Mouse (Mus musculus) heart, postnatal 25 days (tissue): ENCODE data around the gene Baiap2l1. TPM values are rescaled to one million over a fixed set of nuclear protein-coding genes. Genes with fewer than 3 reads are reported as not detected.

Experiments used
- DNase-seq: peaks from one replicate; pipeline ENCODE4 v3.0.0; 2022; ENCODE audit warnings: low spot score
- intact Hi-C: fragments of 180-260 bp; cut with DNase I; formaldehyde crosslinking; loops from one replicate; pipeline ENCODE4 v1.15.1; 2025
- total RNA-seq, 2 experiments: library from RNA; stranded (reverse); gene quantifications; 2 replicates each; pipeline ENCODE4 v1.2.3; 2021

Gene Baiap2l1
- total RNA-seq, 2 experiments from 2014 or later = 5.6 to 5.7 TPM

GRCm38 (mm10) chr5:144246669-144247068, 111.2 kb downstream of the Baiap2l1 start:
- DNase-seq = no peak
- intact Hi-C loops = no loop called here

- no peak for DNase-seq
- intact Hi-C loops = no loop called here
These were observed 112.3 kb downstream of the Baiap2l1 start for GRCm38 (mm10) chr5:144245592-144245991.

GRCm38 (mm10) chr5:144243901-144244487, 113.9 kb downstream of the Baiap2l1 start, which contains the start of gene Bri3:
TSS of gene Bri3 (plus strand) at chr5:144244437.
- intact Hi-C loops = no loop called here
- DNase-seq = no peak

- intact Hi-C loops = loop anchor here (10.0 kb wide), 1 partner anchor 116 kb away; the partner anchor contains the start of gene Baiap2l1
- no peak for DNase-seq
These were observed 118.9 kb downstream of the Baiap2l1 start for GRCm38 (mm10) chr5:144238969-144239368.

GRCm38 (mm10) chr5:144234714-144235113, 123.2 kb downstream of the Baiap2l1 start:
- intact Hi-C loops = loop anchor here (10.0 kb wide), 1 partner anchor 120 kb away; the partner anchor contains the start of gene Baiap2l1
- no peak for DNase-seq

GRCm38 (mm10) chr5:144234222-144234621, 123.7 kb downstream of the Baiap2l1 start:
- intact Hi-C loops = loop anchor here (10.0 kb wide), 1 partner anchor 121 kb away; the partner anchor contains the start of gene Baiap2l1
- no peak for DNase-seq

- no peak for DNase-seq
- intact Hi-C loops = loop anchor here (10.0 kb wide), 1 partner anchor 122 kb away; the partner anchor contains the start of gene Baiap2l1
These were observed 125.4 kb downstream of the Baiap2l1 start for GRCm38 (mm10) chr5:144232531-144232930.

GRCm38 (mm10) chr5:144231410-144231809, 126.5 kb downstream of the Baiap2l1 start:
- intact Hi-C loops = loop anchor here (10.0 kb wide), 1 partner anchor 123 kb away; the partner anchor contains the start of gene Baiap2l1
- no peak for DNase-seq

- intact Hi-C loops = loop anchor here (10.0 kb wide), 1 partner anchor 125 kb away; the partner anchor contains the start of gene Baiap2l1
- DNase-seq = no peak
These were observed 127.7 kb downstream of the Baiap2l1 start for GRCm38 (mm10) chr5:144230216-144230615.

GRCm38 (mm10) chr5:144226220-144226619, 131.7 kb downstream of the Baiap2l1 start:
- intact Hi-C loops = loop anchor here (2.0 kb wide), 1 partner anchor 29 kb away; no protein-coding TSS in a partner anchor
- no peak for DNase-seq

GRCm38 (mm10) chr5:144223899-144224816, 133.8 kb downstream of the Baiap2l1 start:
- DNase-seq = no peak
- intact Hi-C loops = no loop called here

GRCm38 (mm10) chr5:144223503-144223862, 134.4 kb downstream of the Baiap2l1 start, which contains the start of gene Tecpr1:
TSS of gene Tecpr1 (minus strand) at chr5:144223615.
- intact Hi-C loops = no loop called here

GRCm38 (mm10) chr5:144222811-144223502, 135.0 kb downstream of the Baiap2l1 start:
- intact Hi-C loops = no loop called here
- DNase-seq = peak; percentile 39

More at GRCm38 (mm10) chr5:144223503-144223862, 134.4 kb downstream of the Baiap2l1 start, which contains the start of gene Tecpr1:
- peak; percentile 93 for DNase-seq

- no peak for DNase-seq
- intact Hi-C loops = no loop called here
These were observed 136.6 kb downstream of the Baiap2l1 start for GRCm38 (mm10) chr5:144221305-144221704.

- DNase-seq = no peak
- intact Hi-C loops = no loop called here
These were observed 138.0 kb downstream of the Baiap2l1 start for GRCm38 (mm10) chr5:144219936-144220335.

- intact Hi-C loops = no loop called here
- no peak for DNase-seq
These were observed 138.6 kb downstream of the Baiap2l1 start for GRCm38 (mm10) chr5:144219306-144219705.

GRCm38 (mm10) chr5:144218061-144218460, 139.9 kb downstream of the Baiap2l1 start:
- intact Hi-C loops = no loop called here
- DNase-seq = no peak

GRCm38 (mm10) chr5:144215992-144216391, 141.9 kb downstream of the Baiap2l1 start:
- intact Hi-C loops = loop anchor here (2.0 kb wide), 1 partner anchor 175 kb away; no protein-coding TSS in a partner anchor
- no peak for DNase-seq
